Mouse (Mus musculus) granulocyte monocyte progenitor cell, adult 5-6 weeks (primary cell): Measurements from ENCODE around the gene Fryl. TPM values are rescaled to one million over a fixed set of nuclear protein-coding genes. Genes with fewer than 3 reads are reported as not detected.

ENCODE experiments used
- ATAC-seq: replicated peaks from 2 replicates; pipeline ENCODE4 v1.8.0; 2016; ENCODE audit warnings: mild to moderate bottlenecking, moderate TSS enrichment, inconsistent platforms; ENCODE audit not compliant: poor library complexity, severe bottlenecking
- total RNA-seq, 2 experiments: library from RNA; stranded (forward) in 1 of 2; stranded (reverse) in 1 of 2; fragments of 200-712, 200-1000 nt in 1 of 2; fragments of >200 nt in 1 of 2; fragmentation: Nextera tagmentation in 1 of 2; gene quantifications; 2 replicates each; pipeline ENCODE4 v1.2.3; 2014 to 2017

Gene Fryl
- total RNA-seq, 2 experiments from 2014 or later, result 64.8 to 87.8 TPM

DNA sequence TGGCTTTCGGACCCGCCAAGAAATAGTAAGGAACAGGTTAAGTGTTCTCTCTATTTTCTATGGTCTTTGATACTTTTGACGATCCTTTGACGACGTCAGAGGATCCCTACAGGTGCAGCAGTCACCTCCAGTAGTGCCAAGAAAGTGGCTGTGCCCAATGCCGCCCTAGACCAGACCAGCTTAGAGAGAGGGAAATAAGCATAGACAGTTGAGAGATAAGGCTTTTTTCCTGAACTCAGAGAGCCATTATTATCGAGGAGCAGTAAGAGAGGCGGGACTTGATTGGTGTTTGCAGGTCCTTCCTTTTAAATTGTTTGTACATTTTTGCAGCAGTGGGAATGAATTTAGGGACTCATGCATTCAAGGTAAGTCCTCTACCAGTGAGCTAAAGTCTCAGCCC, 1.3 kb upstream of the Fryl start:
- ATAC-seq, result no peak

- ATAC-seq, result peak; percentile 28
Measured at GRCm38 (mm10) chr5:73257096-73257495, 677 bp upstream of the Fryl start.

DNA sequence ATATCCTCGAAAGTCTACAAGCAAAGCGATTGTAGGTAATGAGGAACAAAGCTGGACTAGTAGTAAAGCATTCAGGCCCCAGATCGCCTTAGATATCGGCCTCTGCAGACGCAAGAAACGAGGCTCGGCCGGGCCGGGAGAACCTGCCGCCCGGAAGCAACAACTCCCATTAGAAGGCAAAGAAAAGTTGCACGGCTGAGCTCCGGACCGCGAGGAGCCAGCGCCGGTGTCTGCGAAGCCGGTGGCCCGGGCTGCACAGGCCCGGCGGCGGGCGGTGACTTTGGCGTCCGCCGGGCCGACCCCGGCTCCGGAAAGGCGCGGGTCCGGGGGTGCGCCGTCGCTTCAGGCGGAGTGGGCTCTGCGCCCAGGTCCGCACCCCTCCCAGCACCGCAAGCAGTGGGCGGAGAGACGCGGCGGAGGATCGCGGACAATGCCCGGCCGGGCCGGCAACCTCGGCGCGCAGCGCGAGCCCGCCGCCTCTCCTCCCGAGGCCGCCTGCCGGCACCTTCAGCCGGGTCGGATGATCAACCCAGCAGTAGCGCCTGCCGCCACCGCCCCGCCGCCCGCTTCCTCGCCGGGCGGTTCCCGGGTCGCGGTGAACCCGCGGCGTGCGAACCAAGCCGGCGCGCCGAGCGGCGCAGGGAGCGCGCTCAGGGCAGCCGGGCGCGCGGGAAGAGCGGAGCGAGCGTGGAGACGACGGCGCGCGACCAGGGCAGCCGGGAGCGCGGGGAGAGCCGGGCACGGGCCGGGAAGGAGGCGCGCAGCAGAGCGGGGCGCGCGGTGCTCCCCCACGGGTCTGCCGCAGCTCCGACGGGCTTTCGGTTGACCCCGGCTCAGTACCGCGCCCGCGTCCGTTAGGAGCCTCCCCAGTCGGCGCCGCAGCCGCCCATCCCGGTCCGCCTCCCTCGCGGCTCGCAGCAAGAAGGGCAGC, 833 bp downstream of the Fryl start:
- peak; percentile 4 for ATAC-seq

DNA sequence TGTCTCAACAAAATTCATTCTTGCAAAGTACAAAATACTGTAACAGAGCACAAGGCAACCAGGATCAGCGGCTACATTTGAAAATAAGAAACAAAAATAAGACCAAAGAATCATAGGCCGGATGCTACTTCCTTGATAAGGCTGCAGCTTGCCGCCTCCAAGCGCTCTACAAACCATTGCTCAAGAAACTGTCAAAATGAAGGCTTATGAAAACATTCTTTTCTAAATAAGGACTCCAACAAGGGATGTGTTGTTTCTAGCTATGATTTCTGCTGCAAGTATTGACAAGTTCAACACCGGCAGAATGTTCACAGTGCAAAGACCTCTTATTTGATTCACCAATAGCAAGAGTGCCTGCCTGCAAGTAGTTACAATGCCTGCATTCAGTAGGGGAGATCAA, 1.8 kb downstream of the Fryl start:
- ATAC-seq, result no peak

- no peak for ATAC-seq
Measured at GRCm38 (mm10) chr5:73252739-73253138, 3.7 kb downstream of the Fryl start.

GRCm38 (mm10) chr5:73249341-73249740, 7.1 kb downstream of the Fryl start:
- no peak for ATAC-seq

- ATAC-seq, result no peak
Measured at GRCm38 (mm10) chr5:73248211-73248610, 8.2 kb downstream of the Fryl start.

GRCm38 (mm10) chr5:73246414-73246813, 10.0 kb downstream of the Fryl start:
- ATAC-seq, result no peak

- ATAC-seq, result no peak
Measured at GRCm38 (mm10) chr5:73244403-73244802, 12.0 kb downstream of the Fryl start.

DNA sequence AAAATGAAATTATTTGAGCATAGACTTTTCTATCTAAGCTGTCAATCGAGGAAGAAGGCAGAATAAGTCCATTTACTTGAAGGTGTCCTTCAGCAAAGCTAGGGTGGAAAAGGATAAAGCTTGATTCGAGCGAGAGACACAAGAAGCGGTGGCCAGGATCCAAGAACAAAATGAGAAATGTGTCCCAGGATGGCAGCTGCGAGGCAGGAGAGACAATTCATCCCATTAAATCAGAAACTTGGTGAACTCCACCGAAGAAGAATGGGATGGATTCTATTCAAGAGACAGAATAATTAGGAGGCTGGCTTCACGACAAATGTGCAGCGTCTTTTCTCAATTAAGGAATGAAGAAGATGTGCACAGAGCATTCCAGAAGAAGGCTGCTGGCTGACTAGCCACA, 14.5 kb downstream of the Fryl start:
- no peak for ATAC-seq

GRCm38 (mm10) chr5:73241332-73241731, 15.1 kb downstream of the Fryl start:
- peak; percentile 93 for ATAC-seq

- no peak for ATAC-seq
Measured at GRCm38 (mm10) chr5:73240391-73240790, 16.0 kb downstream of the Fryl start.

- no peak for ATAC-seq
Measured at GRCm38 (mm10) chr5:73236894-73237334, 19.5 kb downstream of the Fryl start.

- ATAC-seq, result peak; percentile 62
Measured at GRCm38 (mm10) chr5:73235201-73235600, 21.2 kb downstream of the Fryl start.

DNA sequence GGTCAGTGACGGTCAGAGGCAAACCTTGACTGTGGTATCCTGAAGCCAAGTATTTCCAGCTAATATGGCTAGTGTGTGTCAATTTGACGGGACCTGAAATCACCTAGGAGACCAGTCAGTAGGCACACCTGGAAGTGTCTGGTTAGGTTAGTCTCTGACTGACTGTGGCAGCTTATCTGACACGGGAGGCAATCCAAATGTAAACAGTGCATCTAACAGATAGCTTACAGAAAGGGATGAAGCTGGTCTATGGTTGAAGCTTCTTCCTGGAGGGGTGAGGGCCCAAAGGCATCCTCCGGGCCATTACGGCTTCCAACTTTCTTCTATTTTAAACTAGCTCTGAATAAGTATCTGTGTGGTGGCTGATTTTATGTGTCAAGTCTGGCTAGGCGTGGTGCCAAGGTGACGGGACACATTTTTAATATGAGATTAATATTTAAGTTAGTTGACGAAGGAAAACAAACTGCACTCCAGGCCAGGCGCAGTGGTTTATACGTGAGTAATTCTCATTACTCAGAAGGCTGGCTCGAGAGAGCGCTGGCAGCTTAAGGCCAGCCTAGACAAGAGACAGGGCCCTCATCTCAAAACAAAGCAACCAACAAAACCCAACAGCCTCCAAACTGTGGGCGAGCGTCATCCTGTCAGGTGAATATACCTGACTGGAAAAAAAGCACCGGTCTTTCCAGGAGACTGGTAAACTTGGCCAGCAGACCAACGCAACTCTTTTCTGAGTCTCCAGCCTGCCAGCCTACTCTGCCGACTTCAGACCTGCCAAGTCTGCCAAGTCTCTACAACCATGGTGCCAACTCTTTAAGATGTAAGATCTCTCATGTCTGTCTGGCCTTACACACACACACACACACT, 23.2 kb downstream of the Fryl start:
- ATAC-seq, result no peak

- ATAC-seq, result no peak
Measured at GRCm38 (mm10) chr5:73232267-73232666, 24.2 kb downstream of the Fryl start.

GRCm38 (mm10) chr5:73231835-73232234, 24.6 kb downstream of the Fryl start:
- ATAC-seq, result no peak

GRCm38 (mm10) chr5:73230171-73230570, 26.2 kb downstream of the Fryl start:
- no peak for ATAC-seq

DNA sequence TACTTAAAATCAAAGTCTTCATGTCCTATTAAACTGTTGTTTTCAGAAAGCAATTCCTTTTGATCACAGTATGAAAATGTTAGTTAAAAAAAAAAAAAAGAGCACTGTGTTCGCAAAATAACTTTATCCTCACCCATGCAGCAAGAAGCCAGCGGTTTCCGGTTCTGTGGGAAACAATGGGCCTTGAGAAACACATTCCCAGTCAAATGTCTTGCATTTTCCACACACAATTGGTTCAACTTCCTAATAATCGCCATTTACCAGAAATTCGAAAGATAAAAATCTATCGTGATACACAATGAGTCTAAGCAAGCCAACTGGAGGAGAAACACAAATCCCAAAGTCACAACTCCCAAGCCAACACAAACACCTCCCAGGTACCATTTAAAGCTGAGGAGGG, 27.0 kb downstream of the Fryl start:
- no peak for ATAC-seq

DNA sequence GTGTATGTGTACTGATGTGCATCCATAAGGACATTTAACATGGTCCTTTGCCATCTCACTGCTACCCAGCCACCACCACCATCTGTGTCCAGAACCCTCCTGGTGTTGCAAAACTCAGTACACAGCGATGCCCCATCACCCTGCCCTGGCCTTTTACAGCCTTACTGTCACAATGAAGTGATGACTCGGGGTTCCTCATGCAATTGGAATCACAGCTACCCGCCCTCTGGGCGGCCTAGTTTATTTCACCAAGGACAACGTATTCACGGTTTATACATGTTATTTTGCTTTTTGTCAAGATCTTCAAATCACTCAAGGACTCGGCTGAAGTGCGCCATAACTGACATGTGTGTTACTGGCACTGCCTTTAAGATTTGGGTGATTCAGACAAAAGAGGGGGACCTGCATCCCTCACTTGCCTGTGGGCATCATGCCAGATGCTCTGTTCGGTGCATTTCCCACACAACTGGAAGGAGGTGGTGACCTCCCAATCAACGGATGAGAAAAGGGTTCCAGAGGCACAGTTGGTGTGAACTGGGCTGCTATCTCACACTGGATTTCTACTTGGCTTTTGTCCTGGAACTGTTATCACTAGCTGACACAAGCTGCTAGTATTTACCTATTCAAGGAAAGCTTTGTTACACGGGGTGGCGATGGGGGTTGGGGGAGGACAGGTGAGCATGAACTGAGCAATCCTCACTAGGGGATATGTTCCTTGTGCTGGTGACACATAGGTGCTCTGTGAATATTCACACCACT, 27.9 kb downstream of the Fryl start:
- ATAC-seq, result peak; percentile 33; the same call in 1 of the 2 replicates
